Mouse (Mus musculus) intestine, postnatal 0 days (tissue): ENCODE results near the gene Sgsm1. TPM values are rescaled to one million over a fixed set of nuclear protein-coding genes. Genes with fewer than 3 reads are reported as not detected.

Experiments
- ATAC-seq: fragments of 200-750 bp; cut with Nextera tagmentation; 2 replicates; pipeline ENCODE4 v1.8.0; 2017; ENCODE audit warnings: mild to moderate bottlenecking, moderate TSS enrichment, moderate library complexity
- H3K27ac ChIP-seq: fragments of 300-500 bp; sonication (generic); 2 replicates; pipeline ENCODE4 v1.5.1; 2014; ENCODE audit warnings: mild to moderate bottlenecking, low read depth, low read length, moderate library complexity
- H3K27me3 ChIP-seq: fragments of 300-500 bp; sonication (generic); replicated peaks from 2 replicates; pipeline ENCODE4 v1.6.1; 2014; ENCODE audit warnings: low read length, mixed read lengths; ENCODE audit not compliant: control insufficient read depth, insufficient read depth
- H3K36me3 ChIP-seq: fragments of 300-500 bp; sonication (generic); 2 replicates; pipeline ENCODE4 v1.6.1; 2014; ENCODE audit warnings: mild to moderate bottlenecking, moderate library complexity; ENCODE audit not compliant: control insufficient read depth, insufficient read depth
- H3K4me1 ChIP-seq: fragments of 300-500 bp; sonication (generic); replicated peaks from 2 replicates; pipeline ENCODE4 v1.6.1; 2014; ENCODE audit warnings: antibody characterized with exemption, low read length, mixed read lengths; ENCODE audit not compliant: control insufficient read depth, insufficient read depth
- H3K4me2 ChIP-seq: fragments of 300-500 bp; sonication (generic); replicated peaks from 2 replicates; pipeline ENCODE4 v1.6.1; 2014; ENCODE audit warnings: low read depth, mild to moderate bottlenecking, moderate library complexity
- H3K4me3 ChIP-seq: fragments of 300-500 bp; sonication (generic); 2 replicates; pipeline ENCODE4 v1.5.1; 2014; ENCODE audit warnings: low read depth, low read length
- H3K9ac ChIP-seq: fragments of 300-500 bp; sonication (generic); 2 replicates; pipeline ENCODE4 v1.6.1; 2014; ENCODE audit warnings: mild to moderate bottlenecking, low read depth, low read length
- H3K9me3 ChIP-seq: fragments of 300-500 bp; sonication (generic); 2 replicates; pipeline ENCODE4 v1.6.1; 2016; ENCODE audit warnings: mixed run types; ENCODE audit not compliant: control insufficient read depth
- CTCF ChIP-seq: sonication (generic); IDR thresholded peaks from 2 replicates; pipeline ENCODE4 v1.5.1; 2016; ENCODE audit warnings: low read depth, mild to moderate bottlenecking, control low read depth, antibody characterized with exemption, moderate library complexity
- WGBS: fragments of 180-500 bp; shearing (Covaris S2); extraction: QIAGEN DNeasy Blood & Tissue Kit; methylation state at CpG from one replicate; pipeline ENCODE4 v1.1.7; 2014; 5-methylcytosine and 5-hydroxymethylcytosine counted together
- polyA plus RNA-seq: library from polyadenylated mRNA; unstranded; fragments of >200 nt; fragmentation: Nextera tagmentation; extraction: Ambion mirVana; gene quantifications from 2 replicates; pipeline ENCODE4 v1.2.1, GENCODE M21; 2015

The Sgsm1 gene
- polyA plus RNA-seq, 1 experiment from 2014 or later = 4.0 TPM

GRCm38 (mm10) chr5:113208622-113209400 is 101.8 kb downstream of the Sgsm1 start:
- 45% methylated on average over 11 of the region's 11 CpGs for WGBS
- TF ChIP-seq CTCF = no peak
- ATAC-seq = no peak
- H3K36me3 ChIP-seq = 0 out of 2 replicates have a peak, but pooled peaks cover 3% of the 10 kb centered on the region
- H3K4me2 ChIP-seq = no peak overlapping the region
- no peak overlapping the region for H3K9ac ChIP-seq
- no peaks in the 10 kb centered on the region; the same call in 1 of the 2 replicates for H3K4me1 ChIP-seq
- no peak overlapping the region for H3K4me3 ChIP-seq
- H3K27me3 ChIP-seq = no peaks in the 10 kb centered on the region
- H3K27ac ChIP-seq = peak overlapping the region; percentile 64; the same call in 1 of the 2 replicates
- H3K9me3 ChIP-seq = no peaks in the 10 kb centered on the region

DNA sequence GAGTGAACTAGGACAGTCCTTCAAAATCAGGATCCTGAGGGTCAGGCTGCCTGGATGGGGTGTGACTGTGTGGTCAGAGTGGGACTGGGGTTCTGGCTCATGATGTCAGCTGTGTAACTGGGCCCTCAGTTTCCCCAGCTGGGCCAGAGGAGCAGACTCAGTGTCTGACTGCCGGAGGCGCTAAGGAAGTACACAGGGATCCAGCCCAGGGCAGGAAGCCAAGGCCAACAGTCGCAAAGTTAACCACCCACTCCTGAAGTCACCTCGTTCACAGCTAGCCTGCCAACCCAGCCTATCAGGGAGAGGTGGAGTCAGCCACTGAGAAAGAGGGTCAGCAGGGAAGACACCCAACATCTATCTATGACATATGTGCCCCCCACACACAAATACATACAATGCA is 102.5 kb downstream of the Sgsm1 start:
- 39% methylated on average over 4 of the region's 4 CpGs for WGBS
- Histone ChIP-seq H3K9me3 (no peaks in the 10 kb centered on the region), H3K27ac (peak overlapping the region; percentile 35), H3K36me3 (0 out of 2 replicates have a peak, but pooled peaks cover 3% of the 10 kb centered on the region), H3K4me3 (no peak overlapping the region), H3K4me1 (no peaks in the 10 kb centered on the region; the same call in 1 of the 2 replicates), H3K4me2 (no peak overlapping the region), H3K9ac (no peak overlapping the region), H3K27me3 (no peaks in the 10 kb centered on the region)
- TF ChIP-seq CTCF = no peak
- ATAC-seq = no peak

GRCm38 (mm10) chr5:113206670-113207352 is 103.8 kb downstream of the Sgsm1 start:
- no peaks in the 10 kb centered on the region for H3K27me3 ChIP-seq
- H3K4me2 ChIP-seq = no peak overlapping the region
- no peaks in the 10 kb centered on the region; the same call in 1 of the 2 replicates for H3K4me1 ChIP-seq
- ATAC-seq = no peak
- H3K9ac ChIP-seq = no peak overlapping the region
- no peak overlapping the region for H3K4me3 ChIP-seq
- H3K27ac ChIP-seq = no peak overlapping the region
- TF ChIP-seq CTCF = no peak
- no peaks in the 10 kb centered on the region for H3K9me3 ChIP-seq
- 29% methylated on average over 9 of the region's 9 CpGs for WGBS
- 0 out of 2 replicates have a peak, but pooled peaks cover 3% of the 10 kb centered on the region for H3K36me3 ChIP-seq

- Histone ChIP-seq H3K36me3 (0 out of 2 replicates have a peak, but pooled peaks cover 3% of the 10 kb centered on the region), H3K9me3 (no peaks in the 10 kb centered on the region), H3K9ac (no peak overlapping the region), H3K27ac (no peak overlapping the region), H3K4me2 (no peak overlapping the region), H3K4me1 (no peaks in the 10 kb centered on the region), H3K27me3 (no peaks in the 10 kb centered on the region), H3K4me3 (no peak overlapping the region)
- TF ChIP-seq CTCF = no peak
- no peak for ATAC-seq
- 77% methylated on average over 9 of the region's 9 CpGs for WGBS
Measured at GRCm38 (mm10) chr5:113204193-113204592, 106.4 kb downstream of the Sgsm1 start.

- 81% methylated on average over 10 of the region's 10 CpGs for WGBS
- Histone ChIP-seq H3K27me3 (no peaks in the 10 kb centered on the region), H3K9ac (no peak overlapping the region), H3K9me3 (no peaks in the 10 kb centered on the region), H3K4me2 (no peak overlapping the region), H3K27ac (no peak overlapping the region), H3K36me3 (0 out of 2 replicates have a peak, but pooled peaks cover 7% of the 10 kb centered on the region), H3K4me1 (no peaks in the 10 kb centered on the region), H3K4me3 (no peak overlapping the region)
- no peak for ATAC-seq
- TF ChIP-seq CTCF = no peak
Measured at GRCm38 (mm10) chr5:113199772-113200134, 110.8 kb downstream of the Sgsm1 start.

DNA sequence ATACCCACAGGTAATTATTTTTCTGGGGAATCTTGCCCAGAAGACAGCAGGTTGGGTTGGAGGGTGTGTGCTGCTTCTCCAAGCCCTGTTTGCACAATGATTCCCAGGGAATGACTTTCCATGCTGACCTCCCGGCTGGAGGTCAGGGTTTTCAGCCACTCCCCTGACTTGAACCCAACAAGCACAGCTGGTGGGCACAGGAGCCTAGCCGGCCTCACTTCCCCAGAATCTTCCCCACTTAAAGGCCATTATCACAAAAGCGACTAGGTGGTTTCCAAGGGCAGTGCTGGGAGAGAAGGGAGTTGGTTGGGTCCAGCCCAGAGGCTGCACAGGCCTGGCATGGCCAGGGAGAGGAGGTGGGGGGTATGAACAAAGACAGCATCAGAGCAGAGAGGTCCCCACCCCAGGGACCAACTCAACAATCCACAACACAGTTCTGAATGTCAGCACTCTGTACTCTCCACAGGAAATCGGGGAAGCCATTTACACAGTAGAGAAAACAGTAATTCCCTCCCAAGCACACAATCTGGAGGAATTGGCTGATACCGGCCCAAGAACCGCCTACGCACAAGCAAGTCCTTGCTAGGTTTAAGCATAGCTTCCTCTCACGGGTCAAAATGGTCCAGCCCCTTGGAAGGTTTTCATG is 111.3 kb downstream of the Sgsm1 start:
- Histone ChIP-seq H3K36me3 (0 out of 2 replicates have a peak, but pooled peaks cover 6% of the 10 kb centered on the region), H3K9me3 (no peaks in the 10 kb centered on the region), H3K27me3 (no peaks in the 10 kb centered on the region), H3K4me2 (no peak overlapping the region), H3K4me1 (no peaks in the 10 kb centered on the region), H3K4me3 (no peak overlapping the region), H3K9ac (no peak overlapping the region), H3K27ac (0 out of 2 replicates have a peak overlapping the region, but pooled peaks have one; percentile 28)
- TF ChIP-seq CTCF = no peak
- 40% methylated on average over 8 of the region's 8 CpGs for WGBS
- ATAC-seq = no peak
